Mouse (Mus musculus): ENCODE results near the gene Zfp827. TPM values are rescaled to one million over a fixed set of nuclear protein-coding genes. Genes with fewer than 3 reads are reported as not detected.

The Zfp827 gene
- polyA plus RNA-seq, 1 experiment from 2014 or later, result 1.0 TPM

DNA sequence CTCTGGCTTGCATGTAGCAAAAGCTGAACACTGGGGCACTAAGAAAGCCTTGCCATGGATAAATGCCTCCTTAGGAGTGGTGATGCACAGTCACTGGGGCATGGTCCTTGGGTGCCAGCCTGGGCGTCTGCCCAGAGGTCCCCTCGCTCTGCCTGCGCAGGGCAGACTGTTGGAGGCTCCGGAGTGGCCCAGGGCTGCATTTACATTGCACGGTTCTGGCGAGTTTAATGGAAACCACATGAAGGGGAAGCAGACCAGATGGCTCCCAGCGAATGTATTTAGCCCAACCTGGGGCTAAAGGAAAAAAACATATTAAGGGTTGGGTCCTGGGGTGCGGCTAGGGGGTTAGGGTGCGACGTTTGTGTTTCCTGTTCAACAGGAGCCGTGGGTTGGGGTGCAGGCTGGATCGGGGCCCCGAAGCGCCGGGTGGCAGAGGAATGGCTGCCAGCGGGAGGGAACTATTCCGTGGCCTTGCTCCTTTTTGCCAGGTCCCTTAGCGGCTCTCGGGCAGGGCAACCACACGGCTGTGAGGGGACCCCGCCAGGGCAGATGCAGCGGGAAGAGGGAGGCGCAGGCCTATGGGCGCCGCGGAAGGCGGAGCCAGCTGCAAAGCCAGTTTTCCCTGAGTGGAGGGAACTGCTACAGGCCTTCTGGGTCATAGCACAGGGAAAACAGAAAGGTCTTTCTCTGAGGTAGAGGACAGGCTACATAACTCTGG is 181.6 kb downstream of the Zfp827 start:
- Histone ChIP-seq H3K36me3 (no peaks in the 10 kb centered on the region), H3K4me2 (peak overlapping the region; percentile 54), H3K4me3 (peak overlapping the region; percentile 34), H3K9ac (no peak overlapping the region), H3K9me3 (replicated peaks) (no peaks in the 10 kb centered on the region), H3K4me1 (peaks cover 13% of the 10 kb centered on the region), H3K27ac (no peak overlapping the region), H3K27me3 (replicated peaks) (no peaks in the 10 kb centered on the region)
- peak; percentile 44; the same call in 1 of the 2 replicates for ATAC-seq
- 8% methylated on average over 27 of the region's 27 CpGs for WGBS (ENCODE audit: insufficient replicate concordance)

DNA sequence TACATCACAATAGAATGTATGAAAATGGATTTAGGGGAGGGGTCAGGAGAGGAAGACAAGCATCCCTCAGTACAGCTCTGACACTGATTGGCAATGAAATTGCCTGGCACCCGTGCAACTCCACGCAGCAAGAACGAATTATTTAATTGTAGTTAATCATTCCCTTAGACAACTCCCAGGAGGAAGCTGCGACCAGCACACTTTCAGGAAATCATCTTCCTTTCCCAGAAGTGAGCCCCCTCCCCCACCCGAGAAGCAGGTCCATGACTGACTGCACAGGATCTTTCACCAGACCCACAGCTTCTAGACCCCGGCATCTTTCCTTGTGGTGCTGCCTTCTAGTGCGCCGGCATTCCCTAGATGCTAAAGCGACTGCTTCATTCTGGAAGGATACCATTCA is 183.4 kb downstream of the Zfp827 start:
- no peak for ATAC-seq
- Histone ChIP-seq H3K27ac (no peak overlapping the region), H3K36me3 (no peaks in the 10 kb centered on the region), H3K4me2 (no peak overlapping the region), H3K4me3 (no peak overlapping the region), H3K9me3 (replicated peaks) (no peaks in the 10 kb centered on the region), H3K4me1 (peaks cover 13% of the 10 kb centered on the region), H3K27me3 (replicated peaks) (no peaks in the 10 kb centered on the region), H3K9ac (no peak overlapping the region)
- 60% methylated on average over 9 of the region's 9 CpGs for WGBS (ENCODE audit: insufficient replicate concordance)

DNA sequence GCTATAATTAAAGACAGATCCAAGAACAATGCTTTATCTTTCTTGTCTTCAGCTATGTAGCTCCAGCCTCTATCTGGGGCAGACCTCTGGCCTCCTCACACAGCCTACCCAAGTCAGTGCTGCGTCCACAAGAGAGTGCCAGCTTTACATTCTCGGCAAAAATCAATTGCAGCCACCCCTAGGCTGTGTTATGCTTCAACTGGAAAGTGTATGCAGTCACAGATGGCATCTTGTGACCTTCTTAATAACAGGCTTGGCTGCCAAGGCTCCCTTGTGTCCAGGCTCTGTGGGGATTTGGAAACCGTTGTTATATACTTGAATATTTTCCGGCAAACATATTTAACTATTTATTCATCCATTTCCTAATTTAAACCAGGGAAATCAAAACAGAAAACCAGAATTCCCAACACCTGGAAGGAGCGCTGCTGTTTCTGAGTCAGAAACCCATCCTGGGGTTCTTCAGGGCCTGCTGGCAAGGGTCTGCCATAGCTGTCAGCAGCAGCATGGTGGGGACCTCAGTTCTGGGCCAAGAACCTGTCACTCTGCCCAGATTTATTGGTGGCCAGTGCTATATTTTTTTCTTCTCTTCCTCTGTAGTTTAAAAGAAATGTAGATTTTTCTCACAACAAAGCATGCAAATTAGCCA is 194.0 kb downstream of the Zfp827 start:
- Histone ChIP-seq H3K36me3 (no peaks in the 10 kb centered on the region), H3K9me3 (replicated peaks) (no peaks in the 10 kb centered on the region), H3K4me2 (no peak overlapping the region), H3K27ac (no peak overlapping the region), H3K27me3 (replicated peaks) (no peaks in the 10 kb centered on the region), H3K4me3 (no peak overlapping the region), H3K4me1 (no peaks in the 10 kb centered on the region), H3K9ac (no peak overlapping the region)
- 75% methylated on average over 5 of the region's 5 CpGs for WGBS (ENCODE audit: insufficient replicate concordance)
- no peak for ATAC-seq

DNA sequence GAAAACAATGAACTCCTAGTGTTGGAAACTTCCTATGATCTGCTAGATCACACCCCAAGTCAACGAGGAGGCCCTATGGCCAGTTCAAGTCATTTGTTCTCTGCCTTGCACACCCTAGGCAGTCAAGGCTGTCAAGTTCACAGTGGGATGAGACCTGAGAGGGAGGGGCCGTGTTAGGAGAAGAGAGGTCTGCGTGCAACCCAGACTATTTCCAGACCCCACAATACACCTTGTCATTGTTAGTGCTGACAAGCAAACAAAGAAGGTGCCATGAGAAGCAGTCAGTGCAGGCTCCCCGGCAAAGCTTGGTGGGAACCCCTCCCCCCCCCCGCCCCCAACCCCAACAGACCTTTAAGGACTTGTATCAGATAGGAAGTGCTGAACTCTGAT is 194.5 kb downstream of the Zfp827 start:
- Histone ChIP-seq H3K36me3 (no peaks in the 10 kb centered on the region), H3K27ac (no peak overlapping the region), H3K27me3 (replicated peaks) (no peaks in the 10 kb centered on the region), H3K4me1 (no peaks in the 10 kb centered on the region), H3K4me2 (no peak overlapping the region), H3K9ac (no peak overlapping the region), H3K9me3 (replicated peaks) (no peaks in the 10 kb centered on the region), H3K4me3 (no peak overlapping the region)
- WGBS (ENCODE audit: insufficient replicate concordance), result 60% methylated on average over 5 of the region's 5 CpGs
- no peak for ATAC-seq

DNA sequence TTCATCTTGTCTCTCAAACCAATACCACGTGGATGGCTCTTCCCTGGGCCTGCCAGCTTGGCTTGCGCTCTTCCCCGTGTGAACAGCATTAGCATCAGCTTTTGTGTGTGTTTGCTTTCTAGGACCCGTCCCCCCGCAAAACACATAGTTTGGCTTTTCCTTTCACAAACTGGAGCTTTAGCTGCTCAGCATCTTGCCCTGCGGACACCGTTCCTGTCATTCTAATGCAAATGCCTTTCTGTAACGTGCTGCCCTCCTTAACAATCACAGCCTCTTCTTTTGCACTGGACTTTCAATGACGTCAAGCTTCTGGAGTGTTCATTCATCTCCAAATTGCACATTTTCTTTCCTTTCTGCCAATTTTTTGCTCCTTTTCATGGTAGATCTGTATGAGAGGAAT is 196.1 kb downstream of the Zfp827 start:
- H3K36me3 ChIP-seq, result no peaks in the 10 kb centered on the region
- ATAC-seq, result no peak
- no peaks in the 10 kb centered on the region for H3K9me3 ChIP-seq (replicated peaks)
- H3K4me3 ChIP-seq, result no peak overlapping the region
- H3K4me2 ChIP-seq, result no peak overlapping the region
- H3K27ac ChIP-seq, result no peak overlapping the region
- no peaks in the 10 kb centered on the region for H3K4me1 ChIP-seq
- no peaks in the 10 kb centered on the region for H3K27me3 ChIP-seq (replicated peaks)
- 81% methylated on average over 9 of the region's 9 CpGs for WGBS (ENCODE audit: insufficient replicate concordance)
- H3K9ac ChIP-seq, result no peak overlapping the region

DNA sequence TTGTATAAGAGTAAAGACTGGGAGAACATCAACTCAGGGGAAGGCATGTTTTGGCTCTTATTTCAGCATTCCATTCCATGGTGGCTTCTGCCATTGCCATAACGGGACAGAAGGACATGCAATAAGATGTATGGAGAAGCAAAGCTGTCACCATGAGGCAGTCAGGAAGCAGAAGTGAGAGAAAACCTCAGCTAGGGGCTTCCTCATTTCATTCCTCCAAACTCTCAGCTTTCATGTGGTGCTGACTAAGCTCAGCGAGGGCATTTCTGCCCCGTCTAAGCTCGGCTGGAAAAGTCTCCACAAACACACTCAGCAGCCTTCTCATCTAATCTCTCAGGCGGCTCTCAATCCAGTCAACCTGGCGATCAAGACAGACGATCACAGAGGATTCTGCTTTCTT is 197.3 kb downstream of the Zfp827 start:
- H3K27ac ChIP-seq, result no peak overlapping the region
- H3K4me1 ChIP-seq, result no peaks in the 10 kb centered on the region
- no peaks in the 10 kb centered on the region for H3K27me3 ChIP-seq (replicated peaks)
- ATAC-seq, result no peak
- H3K4me3 ChIP-seq, result no peak overlapping the region
- no peaks in the 10 kb centered on the region for H3K36me3 ChIP-seq
- WGBS (ENCODE audit: insufficient replicate concordance), result 29% methylated on average over 7 of the region's 7 CpGs
- no peaks in the 10 kb centered on the region for H3K9me3 ChIP-seq (replicated peaks)
- H3K9ac ChIP-seq, result no peak overlapping the region
- no peak overlapping the region for H3K4me2 ChIP-seq

DNA sequence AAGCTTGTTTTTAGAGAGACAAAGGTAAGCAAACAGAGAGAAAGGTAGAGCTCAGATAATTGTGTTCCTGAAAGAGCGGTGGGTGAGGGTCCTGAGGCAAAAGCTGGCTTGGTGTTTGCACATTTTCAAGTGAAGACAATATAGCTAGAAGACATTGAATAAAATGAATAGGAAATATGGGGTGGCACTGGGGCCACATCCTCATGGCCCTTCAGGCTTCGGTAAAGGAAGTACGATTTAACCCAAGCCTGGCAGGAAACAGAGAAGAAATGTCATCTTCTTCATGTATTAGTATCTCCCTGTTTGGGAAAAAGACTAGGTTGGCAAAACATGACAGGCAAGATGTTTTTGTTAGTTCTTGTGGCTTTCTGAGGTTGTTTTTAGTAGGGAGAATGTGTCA is 197.8 kb downstream of the Zfp827 start:
- no peak for ATAC-seq
- Histone ChIP-seq H3K9me3 (replicated peaks) (no peaks in the 10 kb centered on the region), H3K27ac (no peak overlapping the region), H3K27me3 (replicated peaks) (no peaks in the 10 kb centered on the region), H3K4me3 (no peak overlapping the region), H3K36me3 (no peaks in the 10 kb centered on the region), H3K9ac (no peak overlapping the region), H3K4me1 (no peaks in the 10 kb centered on the region), H3K4me2 (no peak overlapping the region)
- WGBS (ENCODE audit: insufficient replicate concordance), result 48% methylated on average over 3 of the region's 3 CpGs

DNA sequence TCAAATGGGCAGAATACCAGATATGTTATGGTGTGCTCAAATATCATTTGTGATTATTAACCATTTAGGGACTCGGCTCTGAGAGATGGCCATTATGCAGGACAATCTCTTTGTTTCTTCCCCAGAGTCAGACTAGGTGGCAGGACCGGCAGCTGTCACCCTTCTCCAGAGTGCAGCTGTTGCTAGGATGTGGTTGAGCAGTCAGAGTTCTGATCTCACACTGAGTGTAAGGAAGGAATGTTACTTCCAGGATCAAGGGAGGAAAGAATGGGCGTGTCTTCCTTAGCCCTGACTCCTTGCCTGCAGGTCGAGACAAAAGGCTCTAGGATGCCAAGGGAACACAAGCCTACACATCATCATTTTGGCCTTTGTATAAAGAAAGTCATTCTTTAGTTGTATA is 199.0 kb downstream of the Zfp827 start:
- H3K36me3 ChIP-seq, result no peaks in the 10 kb centered on the region
- no peaks in the 10 kb centered on the region for H3K4me1 ChIP-seq
- WGBS (ENCODE audit: insufficient replicate concordance), result 59% methylated on average over 4 of the region's 4 CpGs
- H3K4me3 ChIP-seq, result no peak overlapping the region
- H3K27ac ChIP-seq, result no peak overlapping the region
- no peaks in the 10 kb centered on the region for H3K9me3 ChIP-seq (replicated peaks)
- no peak overlapping the region for H3K4me2 ChIP-seq
- H3K9ac ChIP-seq, result no peak overlapping the region
- no peak for ATAC-seq
- H3K27me3 ChIP-seq (replicated peaks), result no peaks in the 10 kb centered on the region

DNA sequence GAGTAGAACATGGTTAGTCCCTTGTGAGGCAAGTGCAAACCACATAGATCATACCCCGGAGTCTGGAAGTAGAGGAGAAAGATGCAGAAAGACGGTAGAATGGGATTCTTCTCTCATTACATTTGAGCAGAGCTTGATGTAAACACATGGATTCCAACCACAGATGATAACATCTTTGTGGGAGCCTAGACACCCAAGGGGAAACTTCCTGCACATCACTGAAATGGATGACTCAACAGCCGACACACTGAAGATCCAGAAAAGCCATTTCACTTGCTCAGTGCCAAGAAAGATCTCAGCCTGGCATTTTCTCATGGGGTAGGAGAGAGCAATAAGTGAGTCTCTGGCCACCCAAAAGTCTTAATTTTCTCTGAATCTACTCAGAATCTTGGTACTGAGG is 199.7 kb downstream of the Zfp827 start:
- H3K27me3 ChIP-seq (replicated peaks), result no peaks in the 10 kb centered on the region
- no peaks in the 10 kb centered on the region for H3K4me1 ChIP-seq
- no peak overlapping the region for H3K4me3 ChIP-seq
- H3K9ac ChIP-seq, result no peak overlapping the region
- 53% methylated on average over 3 of the region's 3 CpGs for WGBS (ENCODE audit: insufficient replicate concordance)
- no peaks in the 10 kb centered on the region for H3K9me3 ChIP-seq (replicated peaks)
- no peak for ATAC-seq
- no peaks in the 10 kb centered on the region for H3K36me3 ChIP-seq
- H3K27ac ChIP-seq, result no peak overlapping the region
- H3K4me2 ChIP-seq, result no peak overlapping the region

DNA sequence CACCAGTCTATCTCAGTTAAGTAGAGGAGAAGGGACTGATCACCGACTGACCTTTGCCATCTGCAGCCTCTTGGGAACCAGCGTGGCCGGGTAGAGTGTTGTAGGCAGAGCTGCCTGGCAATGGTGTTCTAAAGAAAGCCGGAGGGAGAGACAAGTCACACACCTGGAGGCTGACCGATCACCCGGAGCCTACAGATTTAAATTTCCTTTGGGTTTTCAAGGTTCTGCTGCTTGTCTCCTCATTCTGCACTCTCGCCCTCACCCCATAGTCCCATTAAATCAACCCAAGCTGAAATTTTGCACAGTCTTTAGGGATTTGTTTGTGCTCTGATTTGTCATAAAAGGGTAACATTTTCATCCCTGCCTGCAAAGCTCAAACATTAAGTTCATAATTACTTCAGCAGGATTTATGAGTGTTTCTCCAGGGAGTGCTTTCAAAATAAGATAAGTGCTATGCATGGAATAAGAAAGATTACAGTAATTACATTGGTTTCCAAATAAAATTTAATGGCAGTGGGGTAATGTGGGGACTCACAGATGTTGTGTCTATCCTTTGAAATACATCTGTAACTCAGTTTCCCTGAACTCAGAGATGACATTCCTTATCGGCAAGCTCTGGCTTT is 201.1 kb downstream of the Zfp827 start:
- ATAC-seq, result no peak
- Histone ChIP-seq H3K4me2 (no peak overlapping the region), H3K27me3 (replicated peaks) (no peaks in the 10 kb centered on the region), H3K36me3 (no peaks in the 10 kb centered on the region), H3K27ac (no peak overlapping the region), H3K9me3 (replicated peaks) (no peaks in the 10 kb centered on the region), H3K9ac (no peak overlapping the region), H3K4me3 (no peak overlapping the region), H3K4me1 (no peaks in the 10 kb centered on the region)
- WGBS (ENCODE audit: insufficient replicate concordance), result 76% methylated on average over 8 of the region's 8 CpGs

DNA sequence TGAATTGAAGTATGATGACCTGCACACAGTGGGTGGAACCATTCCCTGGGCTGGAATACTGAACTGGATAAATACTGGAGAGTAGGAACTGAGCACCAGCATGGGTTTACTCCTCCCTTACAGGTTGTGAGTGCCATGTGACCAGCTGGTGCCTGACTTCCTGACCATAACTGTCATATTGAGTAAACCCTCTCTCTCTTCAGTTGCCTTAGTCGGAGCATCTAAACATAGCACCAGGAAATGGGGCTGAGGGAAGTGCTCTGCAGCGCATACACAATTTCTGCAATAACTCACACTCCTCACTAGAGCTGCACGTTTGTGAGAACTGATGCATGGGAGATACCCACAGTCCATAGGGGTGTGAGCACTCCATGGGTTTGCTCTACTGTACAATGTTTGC is 211.1 kb downstream of the Zfp827 start:
- no peaks in the 10 kb centered on the region for H3K4me1 ChIP-seq
- no peaks in the 10 kb centered on the region for H3K27me3 ChIP-seq (replicated peaks)
- no peaks in the 10 kb centered on the region for H3K9me3 ChIP-seq (replicated peaks)
- H3K9ac ChIP-seq, result no peak overlapping the region
- ATAC-seq, result no peak
- no peak overlapping the region for H3K27ac ChIP-seq
- no peak overlapping the region for H3K4me3 ChIP-seq
- no peaks in the 10 kb centered on the region for H3K36me3 ChIP-seq
- 32% methylated on average over 3 of the region's 3 CpGs for WGBS (ENCODE audit: insufficient replicate concordance)
- no peak overlapping the region for H3K4me2 ChIP-seq

DNA sequence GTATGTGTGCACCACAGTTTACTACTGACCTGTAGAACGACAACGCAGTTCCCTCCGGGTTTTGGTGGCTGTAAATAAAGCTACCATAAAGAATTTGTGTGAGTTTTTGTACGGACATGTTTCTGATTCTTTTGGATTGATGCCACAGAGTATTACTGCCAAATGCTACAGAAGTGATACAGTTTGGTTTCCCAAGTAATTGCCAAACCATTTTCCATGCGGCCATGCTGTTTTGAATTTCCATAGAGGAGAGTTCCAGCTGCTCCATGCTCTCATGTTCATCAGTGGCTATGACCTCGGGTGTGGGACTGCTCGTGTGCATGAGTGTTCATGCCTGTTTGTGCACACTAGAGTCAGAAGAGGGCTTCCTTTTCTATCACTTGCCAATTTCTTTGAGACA is 211.8 kb downstream of the Zfp827 start:
- Histone ChIP-seq H3K27me3 (replicated peaks) (no peaks in the 10 kb centered on the region), H3K4me1 (no peaks in the 10 kb centered on the region), H3K4me2 (no peak overlapping the region), H3K36me3 (no peaks in the 10 kb centered on the region), H3K27ac (no peak overlapping the region), H3K9me3 (replicated peaks) (no peaks in the 10 kb centered on the region), H3K4me3 (no peak overlapping the region), H3K9ac (no peak overlapping the region)
- no peak for ATAC-seq
- 66% methylated on average over 7 of the region's 7 CpGs for WGBS (ENCODE audit: insufficient replicate concordance)

Measured in liver, embryonic 12.5 days (tissue).